Mouse (Mus musculus) urinary bladder, postnatal 10 days (tissue): Measurements from ENCODE around the gene Nsun3.
A peak's percentile ranks its signal among the peaks of the same experiment; 100 is the strongest.

Experiments
- DNase-seq: peaks from one replicate; pipeline ENCODE4 v3.0.0; 2022; ENCODE audit warnings: low spot score

Gene Nsun3

DNA sequence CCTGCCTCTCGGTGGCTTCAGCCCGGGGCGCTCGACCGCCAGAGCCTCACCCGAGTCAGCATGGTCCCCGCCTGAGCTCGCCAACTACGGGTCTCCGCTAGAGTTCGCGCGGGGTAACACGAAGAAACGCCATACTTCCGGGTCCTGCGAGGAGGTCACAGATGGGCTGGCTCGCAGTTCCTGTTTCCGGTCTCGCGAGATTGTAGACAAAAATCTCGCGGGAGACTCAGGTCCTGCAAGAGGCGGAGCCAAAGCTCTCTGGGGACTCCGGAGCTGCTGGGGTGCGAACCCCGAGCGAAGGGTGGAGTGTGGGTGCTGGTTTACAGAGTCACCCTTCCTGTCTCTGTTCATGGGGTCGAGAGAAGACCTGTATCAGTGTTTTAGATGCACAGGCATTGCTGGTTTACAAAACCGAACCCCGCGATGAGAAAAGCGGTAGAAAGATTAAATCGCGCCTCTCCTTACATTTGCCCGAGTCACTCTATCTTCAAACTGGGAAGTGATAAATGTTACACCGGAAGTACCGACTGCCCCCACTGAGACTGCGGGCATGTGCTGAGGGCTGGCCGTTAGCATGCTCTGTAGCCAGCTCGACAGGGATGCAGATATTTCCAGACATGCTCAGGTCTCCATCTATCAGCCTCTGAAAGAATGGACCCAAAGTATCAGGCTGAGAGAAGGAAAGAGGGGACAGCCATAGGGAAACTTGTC lies at the start of gene Nsun3:
TSS of gene Nsun3 (minus strand) at position 198 of the 711 bp plus-strand sequence.
- DNase-seq, result peak; percentile 64

DNA sequence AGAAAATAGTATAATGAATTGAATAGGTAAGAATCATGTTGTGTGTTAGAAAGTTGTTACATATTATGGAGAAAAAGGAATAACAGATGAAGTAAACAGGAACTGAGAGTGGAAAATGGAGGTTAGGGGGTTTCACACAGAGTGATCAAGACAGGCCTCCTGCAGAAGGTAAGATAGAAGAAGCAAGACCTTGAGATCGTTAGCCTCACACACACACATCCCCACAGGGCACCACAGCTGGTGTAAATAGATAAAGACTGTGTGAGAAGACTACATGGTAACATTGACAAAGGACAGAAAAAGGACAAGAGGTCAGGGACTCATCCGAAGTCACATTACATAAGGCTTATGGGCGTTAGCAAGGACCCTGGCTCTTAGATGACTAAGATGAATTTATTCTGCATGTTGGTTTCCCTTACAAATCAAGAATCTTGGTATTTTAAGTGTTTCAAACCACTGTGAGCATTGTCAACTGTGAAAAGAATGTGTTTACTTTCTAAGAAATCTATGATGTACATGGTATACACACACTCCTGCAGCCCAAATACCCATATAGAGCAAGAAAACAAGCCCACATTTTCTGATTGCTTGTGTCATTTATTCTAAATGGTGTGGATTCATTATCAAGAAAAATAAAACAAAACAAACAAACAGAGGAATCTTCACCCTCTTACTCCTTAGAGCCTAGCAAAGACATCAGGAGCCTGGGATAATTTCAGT lies 47.6 kb upstream of the Nsun3 start:
- DNase-seq, result no peak

DNA sequence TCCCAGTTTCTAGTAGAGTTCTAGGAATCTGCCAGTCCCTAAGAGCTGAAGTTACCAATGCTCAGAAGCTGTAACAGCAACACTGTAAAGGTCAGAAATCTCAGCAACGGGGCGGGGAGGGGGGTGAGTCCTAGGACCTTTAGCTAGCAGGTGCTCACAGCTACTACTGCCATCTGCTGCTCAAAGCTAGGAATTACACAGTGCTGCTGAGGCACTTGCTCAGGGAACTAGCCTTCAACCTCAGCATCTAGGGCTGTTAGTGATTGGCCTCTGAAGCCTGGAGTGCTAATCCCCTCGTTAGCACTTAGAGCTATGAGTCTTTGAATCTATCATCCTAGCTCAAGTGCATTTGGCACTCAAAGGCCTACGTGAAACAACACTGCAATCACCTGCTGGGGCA lies 45.9 kb upstream of the Nsun3 start:
- DNase-seq, result no peak

DNA sequence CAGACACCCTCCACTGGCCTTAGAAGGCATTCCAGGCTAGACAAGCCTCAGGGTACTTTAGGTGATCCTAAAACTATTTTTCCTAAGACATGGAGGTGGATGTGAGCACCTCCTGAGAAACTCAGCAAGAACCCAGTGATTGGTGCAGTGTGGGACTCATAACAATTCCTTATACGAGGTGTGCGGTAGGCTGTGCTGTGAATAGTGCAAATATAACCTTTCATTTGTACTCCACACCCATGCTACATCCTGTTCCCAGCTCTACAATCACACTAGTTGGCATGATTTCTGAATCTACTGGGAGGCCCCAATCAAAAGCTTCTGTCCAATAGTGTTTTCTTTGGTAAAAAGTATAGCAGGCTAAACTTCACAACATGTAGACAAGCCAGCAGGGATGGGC lies 45.4 kb upstream of the Nsun3 start:
- DNase-seq, result no peak

DNA sequence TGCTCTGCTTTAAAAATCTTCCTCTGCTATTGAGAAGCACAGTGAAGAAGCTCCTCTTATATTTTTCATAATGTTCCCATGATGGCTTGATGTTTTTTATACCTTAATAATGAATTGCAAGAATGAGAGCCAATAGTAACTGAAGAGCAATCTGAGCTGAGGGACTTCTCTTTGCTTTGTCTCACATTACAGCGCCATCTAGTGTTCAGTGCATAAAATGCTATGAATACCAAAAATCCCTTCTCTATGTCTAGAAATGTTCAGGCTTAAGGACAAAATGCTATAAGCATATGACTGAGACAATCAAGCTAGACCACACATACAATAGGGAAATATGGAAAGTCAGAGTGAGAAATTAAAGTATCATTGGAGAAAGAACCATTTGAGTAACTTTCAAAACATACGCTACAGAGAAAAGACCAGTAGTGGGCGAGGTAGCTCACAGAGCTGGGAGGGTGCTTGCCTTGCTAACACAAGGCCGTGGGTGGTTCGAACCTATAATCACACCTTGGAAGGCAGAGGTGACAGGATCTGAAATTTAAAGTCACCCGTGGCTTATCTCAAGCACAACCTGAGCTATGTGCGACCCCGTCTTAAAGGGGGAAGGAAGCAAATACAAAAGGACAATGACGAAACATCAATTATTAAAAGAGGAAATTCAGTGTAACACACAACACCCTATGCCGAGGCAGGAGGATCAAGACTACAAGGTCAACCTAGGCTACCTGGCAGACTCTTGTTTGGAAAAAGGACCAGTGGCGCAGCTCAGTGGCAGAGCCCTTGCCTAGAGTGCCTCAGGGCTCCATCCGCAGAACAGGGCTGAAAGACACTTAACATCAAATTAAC lies 39.8 kb upstream of the Nsun3 start:
- no peak for DNase-seq

DNA sequence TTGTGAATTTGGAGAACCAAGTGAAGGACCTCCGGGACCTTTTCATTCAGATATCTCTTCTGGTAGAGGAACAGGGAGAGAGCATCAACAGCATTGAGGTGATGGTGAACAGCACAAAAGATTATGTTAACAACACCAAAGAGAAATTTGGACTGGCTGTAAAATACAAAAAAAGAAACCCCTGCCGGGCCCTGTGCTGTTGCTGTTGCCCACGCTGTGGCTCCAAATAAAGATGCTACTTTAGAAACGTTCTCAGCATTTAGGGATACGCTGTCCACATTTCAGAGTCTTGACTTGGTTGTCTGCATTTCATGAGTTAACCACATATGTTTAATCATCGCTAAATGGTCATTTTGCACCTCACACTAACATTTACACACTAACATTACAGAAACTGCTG lies 35.9 kb upstream of the Nsun3 start:
- no peak for DNase-seq

DNA sequence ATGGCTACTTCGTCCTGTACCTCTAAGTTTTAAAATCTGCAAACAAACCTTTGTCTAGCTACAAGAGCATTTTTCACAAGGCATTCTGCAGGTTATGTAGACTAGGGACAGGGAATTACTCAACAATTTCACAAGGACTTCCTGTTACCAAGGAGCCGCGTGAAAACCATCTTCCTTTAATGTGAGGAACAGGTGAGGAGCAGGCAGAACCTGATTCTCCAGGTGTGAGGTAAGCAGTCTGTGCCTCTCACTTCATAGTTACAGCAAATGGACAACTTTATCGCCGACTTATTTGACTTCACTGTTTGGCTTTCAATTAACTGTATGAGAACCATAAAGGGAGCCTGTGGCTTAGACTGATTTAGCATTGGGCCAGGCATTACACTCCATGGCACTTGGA lies 27.9 kb upstream of the Nsun3 start, which contains the start of gene Stx19:
TSS of gene Stx19 (plus strand) at position 186 of the 400 bp plus-strand sequence.
- DNase-seq, result no peak

DNA sequence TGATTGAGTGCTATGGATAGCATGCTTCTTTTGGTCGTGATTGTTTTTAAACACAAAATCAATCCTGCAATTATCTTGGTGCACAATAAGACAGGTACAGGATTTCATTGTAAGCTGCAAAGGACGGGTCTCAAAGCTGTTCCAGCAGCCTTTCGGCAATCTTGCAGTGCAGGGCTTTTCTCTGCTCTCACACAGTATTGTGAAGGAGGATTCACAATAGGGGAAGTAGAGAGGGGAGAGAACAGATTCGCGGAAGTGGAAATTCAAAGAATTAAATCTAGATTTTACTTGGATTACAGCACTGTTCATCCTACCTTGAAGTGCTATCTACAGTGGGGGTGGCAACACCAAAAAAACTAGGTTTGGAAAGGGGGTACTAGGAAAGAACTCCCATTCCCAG lies 27.2 kb upstream of the Nsun3 start:
- DNase-seq, result no peak

DNA sequence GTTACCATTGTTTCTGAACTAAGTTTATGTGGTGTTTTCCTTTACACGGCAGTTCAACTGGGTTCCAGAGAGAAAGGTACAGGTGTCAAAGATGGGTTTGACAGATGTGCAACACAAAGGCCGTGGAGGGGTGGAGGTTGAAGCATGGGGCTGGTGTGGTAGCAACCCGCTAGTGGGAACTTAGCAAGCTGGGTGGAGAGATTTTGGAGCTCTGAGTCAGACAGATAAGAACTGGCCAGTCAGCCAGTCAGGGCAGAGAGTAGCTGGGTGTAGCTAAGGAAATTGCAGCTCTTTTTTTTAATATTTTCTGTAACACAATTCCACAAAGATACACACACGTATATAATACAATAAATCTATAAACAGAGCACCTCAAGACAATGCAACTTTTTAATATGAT lies 24.2 kb upstream of the Nsun3 start:
- DNase-seq, result no peak

DNA sequence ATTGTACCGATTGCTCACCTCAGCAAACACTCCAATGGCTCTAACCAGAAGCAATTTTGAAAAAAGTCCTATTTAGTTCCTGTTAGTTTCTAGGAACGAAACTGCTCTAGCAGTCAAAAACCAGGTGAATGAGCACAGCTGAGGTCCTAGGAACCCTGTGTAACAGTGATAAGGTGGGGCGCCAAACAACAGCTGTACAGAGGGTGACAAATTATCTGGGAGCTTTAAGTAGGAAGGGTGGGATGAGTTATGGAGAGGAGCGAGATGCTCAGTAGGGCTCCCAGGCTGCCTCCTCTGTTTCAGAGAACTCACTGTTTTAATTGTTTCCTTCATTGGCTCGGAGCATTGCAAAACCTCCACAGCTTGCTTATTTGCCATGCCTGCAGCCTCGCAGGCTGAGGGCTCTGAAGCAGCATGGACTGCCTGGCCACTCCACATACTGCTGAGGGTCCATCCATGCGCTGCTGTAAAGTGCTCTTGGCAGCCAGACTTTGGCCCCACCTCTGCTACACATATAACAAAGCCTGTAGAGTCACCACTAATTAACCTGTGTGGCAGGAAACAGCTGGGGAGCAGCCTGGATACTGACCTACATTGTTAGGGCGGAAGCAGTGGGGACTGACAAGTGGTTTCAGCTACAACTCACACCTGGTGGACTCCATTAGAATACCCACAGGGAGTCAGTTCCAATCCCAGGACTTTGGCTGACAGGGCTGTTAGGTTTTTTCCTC lies 20.8 kb upstream of the Nsun3 start:
- DNase-seq, result no peak

DNA sequence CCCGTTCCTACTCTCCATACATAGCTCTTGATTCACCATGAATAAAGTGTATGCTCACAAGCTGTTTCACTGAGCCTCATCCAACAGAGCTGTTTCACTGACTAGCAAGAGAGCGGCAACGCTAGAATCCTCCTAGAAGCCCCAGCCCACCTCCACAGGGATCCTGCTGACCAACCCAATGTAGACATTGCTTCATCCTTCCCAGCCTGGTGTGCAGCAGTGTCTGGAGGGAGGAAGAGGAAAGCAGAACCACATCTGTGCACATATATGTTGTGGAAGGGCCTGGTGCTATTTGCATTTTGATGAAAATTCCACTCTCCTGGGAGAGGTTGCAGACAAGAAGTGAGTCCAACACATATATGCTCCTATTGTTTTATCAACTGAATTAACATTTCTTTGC lies 18.0 kb upstream of the Nsun3 start:
- no peak for DNase-seq

DNA sequence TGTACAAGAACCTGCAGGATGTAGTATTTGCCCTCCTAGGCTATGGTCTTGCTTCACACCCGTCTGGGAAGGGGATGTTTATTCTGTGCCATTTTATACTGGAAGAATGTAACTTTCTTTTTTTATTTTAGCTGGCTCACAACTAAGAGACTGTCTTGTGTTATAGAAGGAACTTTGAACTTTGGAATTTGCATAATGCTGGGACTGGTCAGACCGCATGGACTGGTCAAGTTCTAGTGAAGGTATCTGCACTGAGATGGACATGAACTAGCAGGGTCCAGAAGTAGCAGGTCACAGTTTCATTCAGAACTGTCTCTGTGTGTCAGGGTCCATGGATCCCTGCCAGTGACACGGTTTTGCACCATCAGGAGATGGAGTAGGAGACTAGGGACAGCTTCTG lies 13.2 kb upstream of the Nsun3 start:
- DNase-seq, result no peak

DNA sequence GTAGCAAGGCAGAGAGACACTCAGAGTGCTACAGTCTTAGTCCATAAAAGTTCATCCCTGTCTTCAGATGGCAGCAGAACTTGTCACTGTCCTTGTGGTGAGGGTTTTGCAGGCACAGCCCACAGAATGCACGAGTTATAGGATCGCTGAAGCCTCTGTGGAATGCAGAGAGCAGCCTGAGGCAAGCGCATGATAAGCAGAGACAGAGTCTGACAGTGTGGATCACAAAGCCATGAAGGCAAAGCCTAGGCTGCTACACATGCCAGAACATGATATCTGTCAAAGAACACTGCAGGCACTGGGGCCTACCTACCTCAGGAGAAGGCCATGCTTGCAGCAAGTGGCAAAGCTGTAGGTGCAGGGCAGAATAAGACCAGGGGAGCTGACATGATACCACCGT lies 12.8 kb upstream of the Nsun3 start:
- no peak for DNase-seq

DNA sequence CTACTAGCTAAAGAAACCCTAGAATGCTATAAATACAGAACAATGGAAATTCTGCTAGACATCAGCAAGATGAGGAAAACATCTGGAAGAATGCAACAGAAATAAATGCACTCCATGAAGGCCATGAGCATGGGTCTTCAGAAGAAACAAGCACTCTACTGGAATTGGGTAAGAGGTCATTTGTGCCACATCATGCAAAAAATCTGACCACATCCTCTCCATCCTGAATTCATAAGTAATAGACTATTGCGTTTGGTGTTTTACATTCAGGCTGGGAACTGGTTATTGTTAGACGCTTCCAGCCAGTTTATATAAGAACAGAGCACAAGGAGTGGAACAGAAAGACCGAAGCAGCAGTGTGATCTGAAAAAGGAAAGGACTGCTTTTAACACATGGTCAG lies 12.2 kb upstream of the Nsun3 start:
- DNase-seq, result no peak

DNA sequence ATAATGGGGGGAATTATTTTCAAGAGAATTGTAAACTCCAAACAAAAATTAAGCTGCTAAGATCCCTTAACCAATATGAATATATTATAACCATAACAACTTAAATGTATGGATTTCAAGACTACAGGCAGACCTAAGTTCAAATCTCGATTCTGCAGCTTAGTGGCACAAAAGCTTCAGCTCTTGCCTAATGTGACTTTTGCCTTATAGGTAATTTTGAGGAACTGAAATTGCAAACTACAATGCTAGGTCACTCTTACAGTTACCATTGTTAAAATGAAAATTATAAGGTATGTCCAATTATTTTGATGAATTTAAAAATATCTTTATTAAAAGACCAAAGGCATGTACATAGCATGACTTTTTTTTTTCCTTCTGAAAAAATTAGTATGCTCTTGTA lies 10.0 kb upstream of the Nsun3 start:
- no peak for DNase-seq

DNA sequence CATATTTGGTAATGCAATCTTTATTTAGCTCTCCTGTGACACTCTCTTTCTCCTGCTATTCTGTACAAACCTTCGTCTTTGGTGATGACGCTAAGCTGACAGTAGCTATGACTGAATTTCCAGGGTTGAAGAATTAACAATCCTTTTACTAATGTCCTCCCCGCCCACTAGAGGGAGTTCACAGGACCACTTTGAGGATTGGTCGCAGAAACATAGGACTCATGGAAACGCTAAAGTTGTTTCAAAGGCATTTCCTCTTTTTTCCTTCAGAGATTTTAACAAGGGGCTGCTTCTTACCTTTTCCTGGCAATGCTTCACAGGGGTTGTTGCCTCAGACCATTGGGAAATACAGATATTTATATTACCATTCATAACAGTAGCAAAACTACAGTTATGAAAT lies 4.4 kb downstream of the Nsun3 start:
- DNase-seq, result no peak

DNA sequence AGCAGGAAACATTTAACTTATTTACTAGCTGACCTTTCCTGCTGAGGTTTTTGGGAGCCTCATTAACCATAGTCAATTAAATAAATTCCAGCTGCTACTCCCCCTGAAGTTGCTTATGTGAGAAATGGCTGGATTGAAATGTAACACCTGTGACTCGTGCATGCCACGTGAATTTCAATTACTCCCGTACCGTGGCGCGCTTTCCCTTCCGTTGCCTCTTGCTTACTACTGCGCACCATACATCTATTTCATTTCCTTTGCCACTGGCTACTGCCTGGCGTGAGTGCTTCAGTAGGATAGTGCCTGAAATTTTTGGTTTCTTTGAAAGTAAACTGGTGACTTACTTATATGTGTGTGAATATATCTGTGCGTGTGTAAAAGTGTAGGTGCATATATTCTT lies 8.3 kb downstream of the Nsun3 start:
- no peak for DNase-seq

DNA sequence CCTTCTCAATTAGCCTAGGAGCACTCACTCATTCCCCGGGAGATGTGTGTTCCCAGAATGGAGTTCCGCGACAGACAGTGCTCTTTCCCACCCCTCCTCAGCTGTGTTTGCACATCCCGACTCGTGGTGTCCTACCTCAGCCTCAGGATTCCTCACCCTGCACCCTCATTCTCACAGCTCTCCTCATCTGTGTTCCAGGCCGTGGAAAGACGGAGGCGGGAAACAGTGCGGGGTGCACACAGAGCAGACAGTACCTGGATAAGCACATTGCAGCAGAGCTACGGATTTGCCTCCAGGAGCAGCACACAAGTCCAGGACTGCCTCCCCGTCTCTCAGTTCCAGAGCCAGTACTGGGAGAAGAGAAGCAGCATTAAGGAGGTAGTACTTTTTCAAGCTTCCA lies 10.6 kb downstream of the Nsun3 start:
- no peak for DNase-seq

DNA sequence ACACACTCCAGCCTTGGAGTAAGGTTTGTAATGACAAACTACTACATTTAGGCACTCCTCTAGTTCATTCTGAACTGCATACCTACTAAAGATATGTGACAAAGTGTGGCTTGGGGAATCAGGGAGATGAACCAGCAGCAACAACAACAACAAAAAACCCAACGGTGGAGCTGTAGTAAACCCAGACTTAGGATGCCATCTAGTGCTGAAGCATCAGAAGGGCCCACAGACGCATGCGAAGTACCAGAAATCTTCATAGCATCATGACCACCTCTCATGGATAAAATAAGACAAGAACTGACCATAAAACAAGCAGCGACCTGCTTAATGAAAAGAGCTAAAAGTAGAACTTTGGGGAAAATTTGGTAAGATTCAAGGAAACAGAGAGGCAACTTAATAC lies 13.2 kb downstream of the Nsun3 start:
- no peak for DNase-seq

DNA sequence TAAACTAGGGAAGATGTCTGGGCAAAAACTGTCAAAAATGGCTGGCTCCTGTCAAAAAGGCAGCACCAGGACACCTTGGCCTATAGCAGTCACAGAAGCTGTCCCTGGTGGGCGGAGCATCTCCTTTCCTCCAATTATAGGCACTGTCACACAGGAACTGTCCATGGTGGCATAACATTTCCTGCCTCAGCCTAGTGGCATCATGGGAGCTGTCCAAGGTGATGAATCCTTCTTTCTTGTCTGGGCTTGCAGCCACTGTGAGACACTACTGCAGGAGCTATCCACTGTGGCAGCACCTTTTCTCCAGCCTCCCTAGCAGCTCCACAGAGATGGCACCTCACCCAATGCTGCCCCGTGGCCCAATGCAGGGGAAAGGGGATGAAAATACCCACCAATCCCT lies 28.3 kb downstream of the Nsun3 start:
- DNase-seq, result no peak

DNA sequence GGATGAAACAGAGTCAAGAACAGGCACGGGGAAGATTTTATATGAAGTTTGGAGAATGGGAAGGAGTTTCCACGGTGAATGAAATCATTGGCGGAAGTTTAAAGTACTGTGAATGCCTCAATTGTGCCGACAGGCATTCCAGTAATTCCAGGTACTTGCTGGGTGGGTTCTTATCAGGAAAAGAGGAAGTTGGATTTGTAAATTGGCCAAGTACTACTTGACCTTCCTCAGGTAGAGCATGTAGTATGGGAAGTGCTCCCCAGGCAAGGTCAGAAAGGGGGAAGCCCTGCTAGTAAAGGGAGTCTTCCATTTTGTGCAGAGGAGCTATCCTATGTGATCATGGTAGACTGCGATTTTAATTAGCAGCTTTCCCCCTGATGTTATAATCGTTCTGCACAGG lies 31.3 kb downstream of the Nsun3 start:
- DNase-seq, result no peak

DNA sequence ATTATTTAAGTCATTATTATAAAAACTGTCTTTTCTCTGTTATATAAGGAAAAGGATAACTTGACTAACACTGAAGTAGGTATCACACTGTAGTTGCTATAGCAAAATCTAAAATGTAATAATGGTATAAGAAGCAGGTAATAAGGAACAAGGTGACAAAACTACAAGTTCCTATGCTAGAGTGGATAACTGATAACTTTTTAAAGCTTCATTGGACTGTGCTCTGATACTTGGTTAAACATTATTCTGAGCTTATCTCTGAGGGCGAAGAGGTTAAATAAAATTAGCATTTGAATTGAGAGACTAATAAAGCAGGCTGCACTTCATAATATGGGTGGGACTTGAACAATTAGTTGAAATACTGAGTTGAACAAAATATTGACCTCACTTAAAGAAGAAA lies 33.0 kb downstream of the Nsun3 start:
- DNase-seq, result no peak
